Mouse (Mus musculus) embryo, embryonic 11 days (tissue): ENCODE measurements around the gene Slamf9.
A peak's percentile ranks its signal among the peaks of the same experiment; 100 is the strongest.

Experiments used
- DNase-seq: peaks from one replicate; pipeline ENCODE4 v3.0.0-alpha.2; 2015

Slamf9 gene

GRCm38 (mm10) chr1:172475054-172475741 is at the start of gene Slamf9:
TSS of gene Slamf9 (plus strand) at chr1:172475358.
- DNase-seq: no peak

GRCm38 (mm10) chr1:172426419-172426818 is 48.7 kb upstream of the Slamf9 start:
- DNase-seq: no peak

DNA sequence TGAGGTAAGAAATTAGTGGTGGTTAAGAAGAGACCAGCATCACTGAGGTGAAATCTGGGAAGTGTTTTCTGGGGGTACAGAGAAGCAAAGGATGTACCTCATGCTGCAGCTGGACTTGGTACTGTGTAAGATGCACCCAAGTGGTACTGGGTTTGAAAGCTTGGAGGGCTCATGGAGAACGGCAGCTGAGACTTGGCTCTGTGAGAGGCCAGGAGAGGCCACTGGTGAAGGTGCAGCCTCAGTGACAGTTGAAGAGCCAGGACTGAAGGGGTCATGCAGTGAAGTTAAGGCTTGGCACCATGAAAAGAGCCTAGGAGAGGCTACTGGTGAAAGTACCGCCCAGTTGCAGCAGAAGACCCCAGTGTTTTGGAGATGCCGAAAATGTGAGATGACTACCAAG is 47.3 kb upstream of the Slamf9 start:
- no peak for DNase-seq

DNA sequence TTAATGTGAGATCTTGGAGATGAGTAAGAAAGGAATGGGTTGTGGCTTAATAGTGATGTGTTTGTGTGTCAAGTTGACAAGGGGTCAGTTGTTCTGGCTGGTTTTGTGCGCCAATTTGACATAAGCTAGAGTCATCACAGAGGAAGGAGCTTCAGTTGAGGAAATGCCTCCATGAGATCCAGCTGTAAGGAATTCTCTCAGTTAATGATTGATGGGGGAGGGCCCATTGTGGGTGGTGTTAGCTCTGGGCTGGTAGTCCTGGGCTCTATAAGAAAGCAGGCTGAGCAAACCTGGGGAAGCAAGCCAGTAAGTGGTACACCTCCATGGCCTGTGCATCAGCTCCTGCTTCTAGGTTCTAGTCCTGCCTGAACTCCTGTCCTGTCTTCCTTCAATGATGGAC is 46.5 kb upstream of the Slamf9 start:
- no peak for DNase-seq

- no peak for DNase-seq
Measured at GRCm38 (mm10) chr1:172430731-172431220, 44.4 kb upstream of the Slamf9 start.

GRCm38 (mm10) chr1:172431836-172432586 is 43.1 kb upstream of the Slamf9 start:
- no peak for DNase-seq

- DNase-seq: no peak
Measured at GRCm38 (mm10) chr1:172432587-172432955, 42.6 kb upstream of the Slamf9 start.

- DNase-seq: no peak
Measured at GRCm38 (mm10) chr1:172433012-172433850, 41.9 kb upstream of the Slamf9 start.

- no peak for DNase-seq
Measured at GRCm38 (mm10) chr1:172433851-172434165, 41.4 kb upstream of the Slamf9 start.

DNA sequence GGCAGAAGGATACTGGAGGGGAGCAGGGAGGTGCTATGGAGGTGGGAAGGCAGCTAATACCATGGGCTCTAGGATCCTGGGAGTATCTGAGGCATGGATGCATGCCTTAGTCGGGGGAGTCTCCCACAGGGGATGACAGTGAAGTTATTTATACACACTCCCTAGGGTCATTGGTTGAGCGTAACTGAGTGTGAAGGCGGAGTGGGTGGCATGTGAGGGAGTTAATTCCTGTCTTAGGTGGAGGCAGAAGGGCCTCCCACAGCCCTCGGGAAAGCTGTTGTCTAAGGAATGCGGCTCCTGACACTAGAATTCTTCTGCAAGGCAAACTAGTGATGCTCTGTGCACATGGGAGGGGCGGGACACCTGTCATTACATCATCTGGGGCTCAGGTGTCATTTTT is 38.4 kb upstream of the Slamf9 start:
- no peak for DNase-seq

GRCm38 (mm10) chr1:172438621-172439020 is 36.5 kb upstream of the Slamf9 start:
- no peak for DNase-seq

DNA sequence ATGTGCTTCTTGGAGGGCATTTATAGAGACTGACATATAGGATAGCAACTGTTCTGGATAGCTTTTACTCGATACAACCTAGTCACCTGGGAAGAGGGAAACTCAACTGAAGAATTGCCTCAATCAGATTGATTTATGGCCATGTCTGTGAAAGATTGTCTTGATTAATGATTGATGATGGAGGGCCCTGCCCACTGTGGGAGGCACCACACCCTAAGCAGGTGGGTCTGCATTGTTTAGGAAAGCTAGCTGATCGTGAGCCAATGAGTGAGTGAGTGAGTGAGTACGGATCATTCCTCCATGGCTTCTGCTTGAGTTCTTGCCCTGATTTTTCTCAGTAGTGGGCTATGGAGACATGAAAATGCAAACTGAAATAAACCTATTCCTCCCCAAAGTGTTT is 34.6 kb upstream of the Slamf9 start:
- DNase-seq: no peak

DNA sequence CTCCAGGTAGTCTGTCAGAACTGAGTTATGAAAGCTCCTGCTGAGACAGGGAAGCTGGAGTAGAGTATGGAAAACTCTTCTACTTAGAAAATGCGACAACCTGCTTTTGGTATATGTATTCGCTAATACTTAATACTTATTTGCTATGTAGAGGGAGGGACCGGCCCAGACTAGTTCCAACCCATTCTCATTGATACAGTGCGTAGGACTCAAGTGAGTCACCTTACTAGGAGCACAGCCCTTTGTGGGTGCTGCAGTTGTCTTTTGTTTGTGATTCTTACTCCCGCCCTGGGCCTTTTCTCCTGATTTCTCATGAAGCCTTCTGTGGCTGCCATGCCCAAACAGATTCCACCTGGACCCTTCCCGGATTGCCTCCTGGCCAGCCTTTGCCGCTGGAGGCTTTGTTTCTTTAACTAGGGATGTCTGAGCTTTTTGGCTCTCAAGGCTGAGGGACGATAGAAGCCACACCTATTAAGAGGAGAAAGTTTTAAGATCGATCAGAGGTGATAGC is 33.2 kb upstream of the Slamf9 start:
- DNase-seq: no peak

DNA sequence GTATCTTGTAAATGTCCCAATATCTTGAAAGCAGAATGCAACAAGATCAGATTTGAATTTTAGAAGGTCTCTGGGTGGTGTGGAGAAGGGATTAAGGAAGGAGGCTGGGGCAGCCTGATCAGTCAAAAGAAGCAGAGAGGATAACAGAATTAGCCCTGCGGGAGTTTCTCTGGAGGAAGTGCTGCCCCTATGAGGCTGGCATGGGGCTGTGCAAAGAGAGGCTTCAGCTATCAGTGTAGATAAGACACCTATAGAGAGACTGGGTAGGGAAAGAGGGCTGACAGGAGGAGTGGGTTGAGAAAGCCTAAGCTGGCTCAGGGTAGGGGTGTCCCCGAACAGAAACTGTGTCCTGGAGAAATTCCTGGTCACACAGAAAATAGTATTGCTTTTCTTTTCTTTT is 24.9 kb upstream of the Slamf9 start:
- peak; percentile 20 for DNase-seq

- peak; percentile 42 for DNase-seq
Measured at GRCm38 (mm10) chr1:172450848-172451470, 24.2 kb upstream of the Slamf9 start.

GRCm38 (mm10) chr1:172452911-172453310 is 22.2 kb upstream of the Slamf9 start:
- DNase-seq: no peak

DNA sequence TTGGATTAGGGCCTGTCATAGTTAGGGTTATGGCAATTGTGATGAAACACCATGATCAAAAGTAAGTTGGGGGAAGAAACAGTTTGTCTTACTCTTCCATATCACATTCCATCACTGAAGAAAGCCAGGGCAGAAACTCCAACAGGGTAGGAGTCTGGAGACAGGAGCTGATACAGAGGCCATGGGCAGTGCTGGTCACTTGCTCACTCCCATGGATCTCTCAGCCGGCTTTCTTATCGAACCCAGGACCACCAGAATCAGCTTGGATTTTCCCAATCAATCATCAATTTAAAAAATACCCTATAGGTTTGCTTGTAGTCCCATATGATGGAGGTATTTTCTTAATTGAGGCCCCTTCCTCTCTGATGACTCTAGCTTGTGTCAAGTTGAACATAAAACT is 21.3 kb upstream of the Slamf9 start:
- no peak for DNase-seq

DNA sequence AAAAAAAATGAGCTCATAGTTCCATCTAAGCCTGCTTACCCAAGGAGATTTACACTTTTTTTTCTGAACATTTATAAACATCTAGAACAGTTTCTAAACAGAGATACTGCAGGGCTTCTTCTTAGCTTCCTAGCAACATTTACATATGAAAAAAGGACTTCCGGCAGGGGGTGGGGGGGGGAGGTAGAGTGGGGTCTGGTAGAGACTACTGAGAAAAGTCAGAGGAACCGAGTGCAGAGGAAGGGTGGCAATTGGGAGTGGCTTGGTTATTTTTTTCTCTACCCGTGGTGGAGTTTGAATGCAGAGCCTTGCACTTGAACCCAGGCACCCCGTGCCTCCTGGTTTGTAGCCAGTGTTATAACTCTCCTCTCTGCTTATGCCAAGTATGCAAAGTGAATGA is 19.7 kb upstream of the Slamf9 start:
- no peak for DNase-seq

DNA sequence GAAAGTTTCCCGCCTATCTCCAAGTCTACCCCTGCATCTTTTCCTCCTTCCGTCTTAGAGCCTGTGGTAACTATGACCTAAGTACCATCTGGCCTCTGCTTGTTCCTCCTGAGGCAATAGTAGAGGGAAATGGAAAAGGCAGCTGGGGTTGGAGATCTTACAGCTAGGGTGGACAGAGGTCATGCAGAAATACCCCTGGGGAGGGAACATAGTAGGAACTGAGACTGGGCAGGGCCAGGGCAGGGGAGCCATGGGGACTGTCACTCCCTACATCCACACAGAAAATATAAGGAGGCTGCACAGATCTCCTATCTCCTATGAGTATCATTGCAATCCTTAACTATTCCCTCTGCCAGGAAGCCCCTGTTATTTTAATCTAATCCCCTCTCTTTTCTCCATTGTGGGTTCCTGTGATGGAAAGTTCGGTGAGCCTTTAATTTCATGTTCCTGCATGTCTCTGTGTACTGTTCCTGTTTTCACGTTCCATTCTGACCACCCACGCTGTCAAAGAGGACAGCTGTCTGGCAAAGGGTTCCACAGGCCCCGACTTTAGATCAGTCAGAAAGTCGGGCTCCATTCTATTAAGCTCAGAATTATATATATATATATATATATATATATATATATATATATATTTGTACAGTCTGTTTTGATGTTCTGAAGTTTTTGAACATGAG is 19.0 kb upstream of the Slamf9 start:
- DNase-seq: no peak

GRCm38 (mm10) chr1:172457196-172457595 is 18.0 kb upstream of the Slamf9 start:
- DNase-seq: no peak

- DNase-seq: no peak
Measured at GRCm38 (mm10) chr1:172458041-172458440, 17.1 kb upstream of the Slamf9 start.

- no peak for DNase-seq
Measured at GRCm38 (mm10) chr1:172461602-172462001, 13.6 kb upstream of the Slamf9 start.
